Mouse (Mus musculus) limb, embryonic 11.5 days (tissue): ENCODE results near the gene Agxt. TPM values are rescaled to one million over a fixed set of nuclear protein-coding genes. Genes with fewer than 3 reads are reported as not detected.

Experiments
- polyA plus RNA-seq: library from polyadenylated mRNA; unstranded; fragments of >200 nt; fragmentation: Nextera tagmentation; extraction: Ambion mirVana; gene quantifications from 2 replicates; pipeline ENCODE4 v1.2.1, GENCODE M21; 2014

Agxt gene
- polyA plus RNA-seq, 1 experiment from 2014 or later: not detected

Other genes with a start within 250 kb of the Agxt start
- 0.47 and 0.92 TPM in 2 replicates for gene Ankmy1, start 232.3 kb upstream of the Agxt start, polyA plus RNA-seq
- gene Dusp28, start 228.3 kb upstream of the Agxt start, polyA plus RNA-seq: 7.9 and 10.1 TPM in 2 replicates
- 19.6 and 23.8 TPM in 2 replicates for gene Rnpepl1, start 224.5 kb upstream of the Agxt start, polyA plus RNA-seq
- 31.9 and 36.5 TPM in 2 replicates for gene Capn10, start 200.9 kb upstream of the Agxt start, polyA plus RNA-seq
- gene Gpr35, start 184.4 kb upstream of the Agxt start, polyA plus RNA-seq: 0.20 and 0.44 TPM in 2 replicates
- not detected in 2 replicates for gene Aqp12, start 128.9 kb upstream of the Agxt start, polyA plus RNA-seq
- 7.3 and 8.0 TPM in 2 replicates for gene Kif1a, start 33.3 kb upstream of the Agxt start, polyA plus RNA-seq
- 0.16 and 0.25 TPM in 2 replicates for gene 2310007B03Rik, start 25.7 kb downstream of the Agxt start, polyA plus RNA-seq
- 0.28 and 0.32 TPM in 2 replicates for gene Crocc2, start 33.5 kb downstream of the Agxt start, polyA plus RNA-seq
- gene Sned1, start 100.6 kb downstream of the Agxt start, polyA plus RNA-seq: 15.0 and 17.5 TPM in 2 replicates
- gene Mterf4, start 170.7 kb downstream of the Agxt start, polyA plus RNA-seq: 37.7 and 38.0 TPM in 2 replicates
- 75.1 and 75.2 TPM in 2 replicates for gene Ppp1r7, start 207.6 kb downstream of the Agxt start, polyA plus RNA-seq
- gene Pask, start 208.2 kb downstream of the Agxt start, polyA plus RNA-seq: 23.3 and 29.0 TPM in 2 replicates
- 1.4 and 1.5 TPM in 2 replicates for gene Ano7, start 238.7 kb downstream of the Agxt start, polyA plus RNA-seq